Mouse (Mus musculus): Measurements from ENCODE around the gene Ciita.

GRCm38 (mm10) chr16:10452445-10452896 lies 27.4 kb upstream of the Ciita start:
- no peak for TF ChIP-seq POLR2A (IDR thresholded peaks at IDR 0.05; ENCODE audit: insufficient read length, low read depth)
- TF ChIP-seq E2F4 (IDR thresholded peaks at IDR 0.05; ENCODE audit: insufficient read depth), result no peak
- no peak for TF ChIP-seq USF1 (IDR thresholded peaks at IDR 0.05; ENCODE audit: low read depth)
- no peak for TF ChIP-seq TCF12 (IDR thresholded peaks at IDR 0.05; ENCODE audit: insufficient read depth, poor library complexity, severe bottlenecking)
- TF ChIP-seq MAX (IDR thresholded peaks at IDR 0.05; ENCODE audit: low read depth), result no peak
- TF ChIP-seq CEBPB (IDR thresholded peaks at IDR 0.05; ENCODE audit: insufficient read depth, poor library complexity, severe bottlenecking), result no peak
- peak in 1 of 3 experiments; percentile 51 for TF ChIP-seq MYOD1 (IDR thresholded peaks at IDR 0.05; ENCODE audit: control insufficient read depth in 1 of 3, insufficient read length in 2 of 3, low read depth in 2 of 3)
- no peak for TF ChIP-seq REST (IDR thresholded peaks at IDR 0.05; ENCODE audit: insufficient read depth, insufficient read length)
- no peak for TF ChIP-seq POLR2AphosphoS2 (IDR thresholded peaks at IDR 0.05; ENCODE audit: insufficient read length, low read depth)

Measured in myocyte (in vitro differentiated cells).